Mouse (Mus musculus): ENCODE measurements around the gene Gm49392.
"Not testable (repeated sequence)": the region's sequence is repeated elsewhere in the genome, so short reads cannot be mapped to it uniquely, and the experiment has no call there.

The Gm49392 gene

GRCm38 (mm10) chr13:60896794-60897193 lies at the start of gene Gm49392:
Gene Gm49392 (minus strand): TSS chr13:60896894.
- not testable (repeated sequence) for DNase-seq (ENCODE audit: extremely low spot score, low read depth, low spot score)

GRCm38 (mm10) chr13:60941884-60942283 lies 45.2 kb upstream of the Gm49392 start, which contains the start of gene Tpbpa:
Gene Tpbpa (minus strand): TSS chr13:60941984.
- DNase-seq (ENCODE audit: extremely low spot score, low read depth, low spot score) = not testable (repeated sequence)

DNA sequence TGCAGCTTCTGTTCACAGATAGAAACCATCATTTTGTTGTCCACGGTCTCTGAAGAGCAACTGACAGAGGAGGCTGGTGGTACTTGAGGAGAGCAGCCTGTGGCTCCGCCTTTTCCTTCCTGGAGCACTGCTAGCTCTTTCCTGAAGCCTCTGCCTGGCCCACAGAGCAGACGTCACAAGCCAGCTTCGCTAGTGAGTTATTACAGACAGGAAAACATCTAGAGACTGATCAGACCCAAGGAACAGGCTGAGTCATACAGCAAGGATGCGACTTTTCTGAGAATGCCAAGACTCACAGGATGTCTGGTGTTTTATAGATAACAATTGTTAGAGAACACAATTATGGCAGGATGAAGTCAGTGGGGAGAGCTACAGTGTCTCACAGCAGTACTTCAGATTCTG lies 39.8 kb upstream of the Gm49392 start, which contains the start of the genes Gm49391 and Ctla2a:
Gene Gm49391 (minus strand): TSS at position 72 of the 402 bp plus-strand sequence.
Gene Ctla2a (minus strand): TSS at position 126 of the 402 bp plus-strand sequence.
- no peak for DNase-seq (ENCODE audit: extremely low spot score, low read depth, low spot score)

- not testable (repeated sequence) for DNase-seq (ENCODE audit: extremely low spot score, low read depth, low spot score)
These were observed 38.8 kb upstream of the Gm49392 start, which contains the start of gene Gm49393 for GRCm38 (mm10) chr13:60935490-60935889. Gene Gm49393 (minus strand): TSS chr13:60935590.

- DNase-seq (ENCODE audit: extremely low spot score, low read depth, low spot score) = not testable (repeated sequence)
These were observed 8.1 kb upstream of the Gm49392 start, which contains the start of gene Tpbpb for GRCm38 (mm10) chr13:60904780-60905179. Gene Tpbpb (minus strand): TSS chr13:60904880.

DNA sequence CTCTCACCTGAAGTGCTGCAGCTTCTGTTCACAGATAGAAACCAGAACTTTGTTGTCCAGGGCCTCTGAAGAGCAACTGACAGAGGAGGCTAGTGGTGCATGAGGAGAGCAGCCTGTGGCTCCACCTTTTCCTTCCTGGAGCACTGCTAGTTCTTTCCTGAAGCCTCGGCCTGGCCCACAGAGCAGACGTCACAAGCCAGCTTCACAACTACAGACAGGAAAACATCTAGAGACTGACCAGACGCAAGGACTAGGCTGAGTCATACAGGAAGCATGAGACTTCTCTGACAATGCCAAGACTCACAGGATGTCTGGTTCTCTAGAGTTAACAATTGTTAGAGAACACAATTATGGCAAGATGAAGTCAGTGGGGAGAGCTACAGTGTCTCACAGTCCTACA lies 634 bp upstream of the Gm49392 start, which contains the start of gene Ctla2b:
Gene Ctla2b (minus strand): TSS at position 120 of the 400 bp plus-strand sequence.
- no peak for DNase-seq (ENCODE audit: extremely low spot score, low read depth, low spot score)

DNA sequence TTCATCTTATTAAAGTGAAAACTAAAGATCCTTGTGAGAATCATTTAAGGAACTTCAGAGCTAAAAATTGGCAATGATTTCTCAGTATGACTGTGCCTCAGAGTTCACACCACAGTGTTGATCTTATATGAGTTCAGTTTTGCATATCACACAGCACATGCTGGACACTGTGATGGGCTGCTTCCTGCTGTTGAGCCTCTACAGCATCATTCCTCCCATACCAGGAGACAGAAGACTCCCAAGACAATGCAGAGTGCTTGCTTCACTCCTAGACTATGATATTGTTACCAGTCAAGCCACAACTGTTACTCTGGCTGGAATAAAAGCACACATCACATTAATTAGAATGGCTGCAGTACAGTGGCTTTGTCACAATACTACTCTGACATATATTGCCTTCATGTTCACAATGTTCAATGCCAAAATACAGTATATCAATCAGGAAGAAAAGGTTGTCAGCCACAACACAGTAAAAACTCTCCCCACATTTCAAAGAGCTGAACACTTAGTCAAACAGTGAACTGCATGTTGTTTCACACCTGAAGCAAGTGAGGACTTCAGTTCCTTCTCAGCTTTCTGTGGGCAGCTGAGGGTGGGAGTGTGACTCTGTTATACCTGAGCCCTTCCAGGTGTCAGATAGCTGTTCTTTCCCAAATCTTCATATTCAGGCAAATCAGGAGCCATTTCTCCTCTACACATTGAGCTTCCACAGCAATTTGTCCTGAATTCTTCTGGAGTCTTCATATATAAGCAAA lies 1.1 kb downstream of the Gm49392 start:
- DNase-seq (ENCODE audit: extremely low spot score, low read depth, low spot score) = no peak

DNA sequence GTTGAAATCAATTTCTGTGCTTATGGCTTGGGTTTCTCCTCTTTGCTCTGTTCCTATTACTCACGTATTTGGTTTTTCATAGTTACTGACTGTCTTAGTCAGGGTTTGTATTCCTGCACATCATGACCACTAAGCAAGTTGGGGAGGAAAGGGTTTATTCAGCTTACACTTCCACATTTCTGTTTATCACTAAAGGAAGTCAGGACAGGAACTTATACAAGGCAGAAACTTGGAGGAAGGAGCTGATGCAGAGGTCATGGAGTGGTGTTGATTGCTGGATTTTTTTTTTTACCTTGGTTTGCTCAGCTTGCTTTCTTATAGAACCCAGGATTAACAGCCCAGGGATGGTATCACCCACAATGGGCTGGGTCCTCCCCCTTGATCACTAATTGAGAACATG lies 4.4 kb downstream of the Gm49392 start:
- DNase-seq (ENCODE audit: extremely low spot score, low read depth, low spot score) = no peak

- DNase-seq (ENCODE audit: extremely low spot score, low read depth, low spot score) = no peak
These were observed 32.4 kb downstream of the Gm49392 start, which contains the start of gene 4930486L24Rik for GRCm38 (mm10) chr13:60864281-60864680. Gene 4930486L24Rik (minus strand): TSS chr13:60864475.

- DNase-seq (ENCODE audit: extremely low spot score, low read depth, low spot score) = no peak
These were observed 48.2 kb downstream of the Gm49392 start for GRCm38 (mm10) chr13:60848241-60849120.

- DNase-seq (ENCODE audit: extremely low spot score, low read depth, low spot score) = no peak
These were observed 53.5 kb downstream of the Gm49392 start for GRCm38 (mm10) chr13:60843153-60843552.

DNA sequence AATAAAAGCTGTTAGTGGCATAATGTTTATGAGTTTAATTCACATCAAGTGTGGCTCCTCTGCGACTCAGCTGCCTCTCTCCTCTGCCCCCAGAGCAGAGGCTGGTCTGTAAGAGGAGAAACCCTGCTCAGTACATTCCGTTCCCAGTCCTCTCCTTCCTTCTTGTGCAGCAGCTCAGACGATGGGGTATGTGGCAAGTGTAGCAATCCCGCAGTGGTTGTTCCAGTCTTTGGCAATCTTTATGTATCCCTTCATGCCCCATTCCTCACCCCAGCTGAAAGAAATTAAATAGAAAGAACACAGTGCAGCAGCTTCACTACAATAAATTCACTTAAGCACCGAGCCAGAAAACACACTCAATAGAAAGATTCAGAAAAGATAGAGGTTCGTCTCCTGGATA lies 54.0 kb downstream of the Gm49392 start:
- no peak for DNase-seq (ENCODE audit: extremely low spot score, low read depth, low spot score)

GRCm38 (mm10) chr13:60839353-60839902 lies 57.3 kb downstream of the Gm49392 start:
- DNase-seq (ENCODE audit: extremely low spot score, low read depth, low spot score) = no peak

DNA sequence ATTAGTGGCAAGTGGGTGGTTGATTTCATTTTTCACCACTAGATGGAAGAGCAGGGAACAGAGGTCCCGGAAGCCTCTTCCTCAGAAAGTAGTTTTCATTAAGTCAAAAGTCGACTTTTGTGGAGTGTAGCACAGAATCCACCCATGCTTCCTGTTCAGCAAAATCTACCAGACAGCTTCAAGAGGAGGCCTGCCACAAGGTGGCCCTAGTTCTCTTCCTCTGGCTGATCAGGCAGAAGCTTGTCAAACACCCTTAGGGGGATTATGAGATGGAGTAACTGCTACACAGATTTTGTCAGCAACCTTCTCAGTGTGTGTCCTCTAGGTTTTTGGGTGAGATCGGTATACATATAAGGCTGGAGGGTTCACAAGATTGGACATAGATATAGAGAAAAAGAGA lies 70.6 kb downstream of the Gm49392 start:
- DNase-seq (ENCODE audit: extremely low spot score, low read depth, low spot score) = no peak

DNA sequence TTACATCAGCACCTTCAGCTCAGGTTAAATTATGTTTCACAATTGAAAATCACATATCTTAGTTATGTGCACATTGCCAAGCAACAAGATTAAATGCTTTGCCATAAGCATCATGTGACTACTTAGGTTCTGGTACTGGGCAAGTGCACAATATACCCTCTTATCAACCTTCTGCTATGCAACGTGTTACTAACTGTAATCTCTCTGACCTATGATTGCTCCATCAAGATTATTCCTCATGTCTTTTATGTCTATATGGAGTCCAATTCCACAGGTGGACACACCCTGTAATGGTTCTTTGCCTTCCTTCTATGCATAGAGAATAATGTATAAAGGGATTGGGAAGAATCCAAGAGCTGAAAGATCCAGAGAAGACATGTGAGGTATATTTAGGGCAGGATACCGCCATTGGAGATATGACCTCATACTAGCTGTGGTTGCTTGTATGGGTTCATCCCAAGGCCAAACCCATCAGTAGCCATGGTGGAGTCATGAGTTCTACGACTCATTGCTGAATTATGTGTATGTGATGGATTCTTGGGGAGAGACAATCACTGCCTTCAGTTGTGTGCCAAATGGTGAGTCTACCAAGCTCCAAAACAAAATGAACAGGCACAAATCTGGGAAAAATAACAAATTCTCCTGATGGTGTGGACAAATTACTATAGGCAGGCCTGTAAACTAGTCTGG lies 76.1 kb downstream of the Gm49392 start:
- DNase-seq (ENCODE audit: extremely low spot score, low read depth, low spot score) = no peak

DNA sequence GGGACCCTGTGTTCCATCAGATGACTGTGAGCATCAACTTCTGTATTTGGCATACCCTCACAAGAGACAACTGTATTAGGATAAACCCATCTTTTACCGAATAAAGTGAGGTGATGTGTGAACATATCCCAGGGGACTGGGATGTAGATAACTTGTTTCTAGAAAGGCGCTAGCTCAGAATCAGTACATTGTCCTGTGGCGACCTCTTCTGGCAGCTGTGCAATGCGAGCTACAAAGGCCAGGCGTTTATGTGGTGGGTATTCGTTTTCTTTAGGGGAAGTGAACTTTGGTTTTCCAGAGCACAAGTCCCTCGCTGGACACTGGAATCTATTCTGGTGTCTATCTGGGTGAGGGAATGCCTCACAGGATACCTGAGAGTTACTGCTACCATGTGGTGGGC lies 77.2 kb downstream of the Gm49392 start:
- DNase-seq (ENCODE audit: extremely low spot score, low read depth, low spot score) = peak; percentile 12

DNA sequence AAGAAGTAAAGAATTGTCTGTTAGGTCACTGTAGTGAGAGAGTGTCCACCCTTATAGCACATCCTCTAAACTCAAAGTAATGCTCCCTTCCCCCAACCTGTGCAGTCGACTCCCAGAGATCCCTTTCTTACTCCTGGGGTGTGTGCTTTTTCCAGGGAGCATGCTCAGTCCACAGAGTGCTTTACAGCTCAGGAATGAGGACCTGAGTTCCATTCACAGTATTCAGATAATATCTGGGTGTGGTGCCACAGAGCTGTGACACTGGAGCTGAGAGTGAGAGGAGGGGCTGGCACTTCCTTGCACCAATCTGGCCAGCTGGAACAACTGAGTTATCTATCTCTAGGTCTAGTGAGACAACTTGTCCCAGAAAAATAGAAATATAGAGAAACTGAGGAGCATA lies 83.0 kb downstream of the Gm49392 start:
- no peak for DNase-seq (ENCODE audit: extremely low spot score, low read depth, low spot score)

DNA sequence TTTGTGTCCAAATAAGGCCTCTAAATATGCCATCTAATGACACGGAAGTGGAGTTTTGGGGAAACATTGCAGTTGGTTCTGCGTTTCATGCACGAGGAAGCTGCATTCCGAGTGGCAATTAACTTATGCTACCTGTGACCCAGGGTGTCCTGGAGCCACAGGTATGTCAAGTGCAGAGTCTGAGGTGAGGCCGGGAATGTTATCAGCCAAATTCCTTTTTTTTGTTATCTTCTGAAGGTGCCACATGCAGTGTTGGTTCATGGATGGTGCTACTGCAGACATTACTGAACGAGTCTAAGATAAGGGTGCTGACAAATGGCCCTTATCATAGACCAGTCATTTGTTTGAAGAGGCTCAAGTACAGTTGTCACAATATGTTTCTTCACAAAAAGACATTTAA lies 83.9 kb downstream of the Gm49392 start:
- no peak for DNase-seq (ENCODE audit: extremely low spot score, low read depth, low spot score)

DNA sequence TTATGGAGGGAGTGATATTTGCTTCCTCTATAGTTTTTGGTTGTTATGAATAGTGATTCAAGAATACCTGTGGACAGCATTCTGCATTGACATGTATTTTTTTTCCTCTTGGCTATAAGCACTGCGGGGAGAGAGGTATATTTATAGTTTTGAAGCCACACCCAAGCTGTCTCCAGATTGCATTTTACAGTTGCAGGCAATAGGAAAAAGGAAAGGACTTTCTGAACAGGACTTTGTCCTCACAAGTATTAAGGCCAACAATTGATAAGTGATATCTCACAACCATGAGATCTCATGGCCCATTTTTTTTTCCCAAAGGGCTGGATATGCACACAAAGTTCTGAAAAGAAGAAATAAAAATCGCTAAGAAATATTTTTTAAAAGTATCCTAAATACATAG lies 87.0 kb downstream of the Gm49392 start:
- DNase-seq (ENCODE audit: extremely low spot score, low read depth, low spot score) = no peak

DNA sequence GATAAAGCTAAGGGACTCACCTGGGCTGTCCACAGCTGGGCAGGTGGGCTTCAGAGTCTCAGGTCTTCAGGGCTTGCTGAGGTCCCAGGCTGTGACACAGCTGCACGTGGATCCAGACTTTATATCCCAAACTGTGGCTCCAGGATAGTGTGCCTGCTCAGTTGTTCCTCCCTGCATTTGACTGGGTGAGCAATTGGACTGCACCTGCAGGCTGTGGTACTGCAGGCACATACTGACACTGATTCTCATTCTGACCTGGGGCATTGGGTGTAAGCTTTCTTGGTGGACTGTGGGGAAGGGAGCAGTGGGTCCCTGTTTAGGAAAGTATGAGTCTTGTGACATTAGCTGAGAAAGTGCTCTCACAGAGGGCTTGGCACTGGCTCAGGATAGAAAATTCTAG lies 93.9 kb downstream of the Gm49392 start, which contains the start of gene Ctsll3:
Gene Ctsll3 (minus strand): TSS at position 101 of the 400 bp plus-strand sequence.
- DNase-seq (ENCODE audit: extremely low spot score, low read depth, low spot score) = no peak

All from hindlimb bud, embryonic 11.5 days (tissue).